Mouse (Mus musculus): ENCODE measurements around the gene Prickle2.

DNA sequence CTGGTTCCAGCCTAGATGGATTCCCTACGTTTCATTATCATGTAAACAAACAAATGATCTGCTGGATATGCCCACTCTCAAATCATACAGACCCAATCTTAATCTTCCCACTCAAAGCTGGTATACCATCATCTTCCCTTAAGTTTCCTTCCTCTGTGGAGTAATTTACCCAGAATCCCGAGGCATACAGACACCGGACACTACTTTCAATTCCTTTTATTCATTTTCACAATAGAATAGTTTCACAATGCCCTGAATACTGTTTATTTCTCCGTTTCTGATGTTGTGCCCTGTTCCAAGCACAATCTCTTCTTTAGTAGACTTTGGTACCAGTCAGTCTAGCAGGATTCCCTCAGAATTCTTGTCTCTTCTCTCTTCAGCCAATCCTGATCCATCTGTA lies 162.1 kb downstream of the Prickle2 start:
- no peak for TF ChIP-seq CTCF (IDR thresholded peaks at IDR 0.05; ENCODE audit: low read depth, low read length)
- TF ChIP-seq POLR2AphosphoS5 (IDR thresholded peaks at IDR 0.05; ENCODE audit: insufficient replicate concordance, low read depth, low read length): no peak

Measured in G1E (cell line).